Mouse (Mus musculus) ZHBTc4 (cell line): ENCODE measurements around the gene Kif1b.

Experiments used
- DNase-seq: peaks from one replicate; pipeline ENCODE4 v3.0.0-alpha.2; 2011; ENCODE audit warnings: low read depth, low spot score

Gene Kif1b

DNA sequence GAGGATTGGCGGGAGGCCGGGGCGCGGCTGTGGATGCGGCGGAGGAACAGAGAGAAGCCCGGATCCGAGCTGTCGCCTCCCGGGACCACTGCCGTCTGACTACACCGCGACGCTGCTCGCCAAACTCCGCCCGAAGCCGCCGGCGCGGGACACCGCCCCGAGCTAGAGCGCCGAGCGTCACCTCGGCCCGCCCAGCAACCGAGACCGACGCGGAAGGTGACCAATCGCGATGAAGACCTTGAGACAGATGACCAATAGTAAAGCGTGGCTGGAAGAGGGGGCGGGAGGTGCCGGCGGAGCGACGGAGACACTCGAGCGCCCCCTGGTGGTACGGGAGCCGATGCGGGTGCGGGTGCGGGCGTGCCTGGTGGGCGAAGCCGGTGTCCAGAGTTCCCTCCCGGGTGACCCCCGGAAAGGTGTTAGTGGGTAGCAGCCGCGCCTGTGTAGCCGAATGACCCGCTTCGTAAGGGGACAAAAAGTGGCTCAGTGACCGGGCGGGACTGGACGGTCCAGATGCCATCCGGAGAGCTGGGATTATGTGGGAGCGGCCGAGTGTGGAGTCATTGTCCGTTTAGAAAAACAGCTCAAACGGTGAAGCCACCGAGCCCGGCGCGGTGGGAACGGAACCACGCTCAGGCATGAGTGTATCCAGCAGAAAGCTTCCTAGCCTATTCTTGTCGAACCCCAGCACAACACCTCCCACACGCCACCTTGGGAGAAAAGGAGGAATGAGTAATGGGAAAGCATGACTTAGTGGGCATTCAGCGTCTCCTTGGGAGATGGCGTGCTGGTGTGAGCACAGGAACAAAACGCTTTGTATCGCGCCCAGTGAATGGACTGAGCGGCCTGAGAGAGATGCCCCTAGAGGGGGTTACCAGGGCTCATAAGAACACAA, at the start of gene Kif1b:
TSS of gene Kif1b (minus strand) at position 98 of the 895 bp plus-strand sequence.
- DNase-seq = peak; percentile 99

DNA sequence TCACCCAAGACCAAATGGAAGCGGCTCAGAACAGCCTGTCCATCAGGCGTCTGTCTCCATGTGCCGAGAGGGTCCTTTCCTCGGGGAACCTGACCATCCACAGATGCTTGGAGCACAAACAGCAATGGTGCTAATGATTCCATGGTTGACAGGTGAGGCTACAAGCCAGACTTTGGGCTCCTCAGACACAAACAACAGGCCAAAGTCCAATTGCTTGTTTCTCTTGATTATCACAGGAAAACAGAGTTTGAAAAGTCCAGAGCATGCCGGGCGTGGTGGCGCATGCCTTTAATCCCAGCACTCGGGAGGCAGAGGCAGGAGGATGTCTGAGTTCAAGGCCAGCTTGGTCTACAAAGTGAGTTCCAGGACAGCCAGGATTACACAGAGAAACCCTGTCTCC, 47.2 kb upstream of the Kif1b start:
- DNase-seq = no peak

- no peak for DNase-seq
Measured at GRCm38 (mm10) chr4:149351596-149352150, 44.2 kb upstream of the Kif1b start.

GRCm38 (mm10) chr4:149348963-149349362, 41.5 kb upstream of the Kif1b start:
- no peak for DNase-seq

DNA sequence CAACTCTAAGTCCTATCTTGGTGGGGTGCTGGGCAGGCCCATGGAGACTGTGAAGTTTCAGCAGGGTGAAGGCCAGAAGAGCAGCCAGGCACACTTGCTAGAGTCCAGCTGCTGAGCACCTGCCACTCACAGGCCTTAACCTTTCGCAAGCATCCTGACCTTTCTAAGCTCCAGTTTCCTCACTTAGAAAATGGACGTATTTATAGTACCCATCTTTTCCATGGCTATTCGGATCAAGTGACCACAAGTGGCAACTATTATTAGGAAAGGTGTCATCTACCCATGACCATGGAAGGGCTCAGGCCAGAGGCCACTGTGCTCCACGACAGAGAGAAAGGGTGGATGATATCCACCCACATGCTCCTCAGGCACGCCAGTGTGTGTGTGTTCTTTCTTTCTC, 38.4 kb upstream of the Kif1b start:
- DNase-seq = no peak

DNA sequence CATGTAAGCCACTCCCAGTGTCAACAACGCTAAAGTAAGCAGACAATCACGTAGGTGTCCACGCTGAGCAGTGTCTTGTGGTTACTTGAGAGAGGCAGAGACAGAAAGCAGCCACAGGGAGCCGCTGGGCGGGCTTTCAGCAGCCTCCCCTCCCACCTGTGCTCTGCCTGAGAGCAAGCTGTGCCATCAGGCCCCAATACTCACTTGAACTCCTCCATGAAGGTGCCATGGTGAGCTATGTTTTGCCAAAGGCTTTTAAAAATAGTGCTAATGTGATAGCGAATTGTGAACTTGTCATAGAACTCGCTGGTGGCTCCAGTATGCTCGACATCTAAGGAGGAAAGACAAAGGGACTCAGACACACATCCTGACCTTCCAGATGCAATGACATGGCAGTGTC, 36.8 kb upstream of the Kif1b start:
- DNase-seq = no peak

DNA sequence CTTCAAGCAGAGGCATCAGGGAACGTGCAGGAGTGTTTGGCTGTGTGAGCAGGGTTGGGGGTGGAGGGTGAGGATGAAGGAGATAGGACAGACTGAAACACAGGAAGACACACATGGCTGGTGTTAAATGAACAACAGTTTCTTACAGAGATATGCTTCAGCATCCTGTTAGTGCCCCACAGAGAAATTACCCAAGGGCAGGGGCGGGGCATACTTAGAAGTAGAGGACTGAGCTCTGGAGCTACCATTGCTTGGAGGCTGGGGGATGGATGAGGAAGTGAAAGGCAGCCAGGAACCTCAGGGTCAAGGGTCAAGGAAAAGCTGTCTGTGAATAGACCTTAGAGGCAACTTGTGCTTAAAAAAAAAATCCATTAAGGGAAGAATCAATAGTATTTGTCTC, 33.2 kb upstream of the Kif1b start:
- DNase-seq = peak; percentile 42

GRCm38 (mm10) chr4:149339426-149340214, 32.1 kb upstream of the Kif1b start:
- DNase-seq = no peak

- no peak for DNase-seq
Measured at GRCm38 (mm10) chr4:149338137-149338536, 30.6 kb upstream of the Kif1b start.

- DNase-seq = no peak
Measured at GRCm38 (mm10) chr4:149337353-149337752, 29.9 kb upstream of the Kif1b start.

- DNase-seq = no peak
Measured at GRCm38 (mm10) chr4:149336302-149336701, 28.8 kb upstream of the Kif1b start.

GRCm38 (mm10) chr4:149334881-149335280, 27.4 kb upstream of the Kif1b start:
- DNase-seq = no peak

DNA sequence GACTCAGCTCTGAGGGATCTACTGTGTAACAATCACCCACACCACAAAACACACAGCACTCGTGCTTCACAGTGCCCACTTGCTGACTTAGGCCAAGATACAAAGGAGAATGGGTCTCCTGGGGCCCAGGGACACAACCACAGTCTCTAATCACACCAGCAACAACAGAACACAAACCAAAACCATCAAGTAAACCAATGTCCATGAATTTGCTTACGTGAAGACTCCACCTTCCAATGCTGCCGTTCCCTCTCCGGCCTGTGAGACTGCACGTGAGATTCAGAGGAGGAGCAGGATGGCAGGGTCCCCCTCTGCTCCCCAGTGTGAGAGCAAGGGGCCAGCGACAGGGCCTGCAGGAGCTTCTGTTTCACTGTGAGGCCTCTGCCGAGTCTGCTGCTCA, 25.2 kb upstream of the Kif1b start:
- DNase-seq = peak; percentile 79

DNA sequence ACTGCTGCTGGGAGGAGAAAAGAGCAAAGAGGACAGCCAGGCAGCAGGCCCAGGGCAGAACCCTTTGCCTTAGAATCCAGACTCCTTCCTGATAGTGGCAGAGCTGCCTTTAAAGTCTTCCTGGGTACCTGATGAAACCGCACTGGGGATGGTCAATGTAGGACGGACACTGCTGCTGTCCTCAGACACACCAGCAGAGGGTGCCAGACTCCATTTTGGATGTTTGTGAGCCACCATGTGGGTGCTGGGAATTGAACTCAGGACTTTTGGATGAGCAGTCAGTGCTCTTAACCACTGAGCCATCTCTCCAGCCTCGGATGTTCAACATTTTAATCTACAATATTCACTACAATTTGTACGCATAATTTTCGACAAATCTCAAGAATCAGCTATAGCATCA, 23.0 kb upstream of the Kif1b start:
- DNase-seq = no peak

- no peak for DNase-seq
Measured at GRCm38 (mm10) chr4:149328735-149329134, 21.2 kb upstream of the Kif1b start.

- no peak for DNase-seq
Measured at GRCm38 (mm10) chr4:149327281-149327680, 19.8 kb upstream of the Kif1b start.

- DNase-seq = peak; percentile 63
Measured at GRCm38 (mm10) chr4:149325411-149326162, 18.1 kb upstream of the Kif1b start.

GRCm38 (mm10) chr4:149323730-149324129, 16.2 kb upstream of the Kif1b start:
- DNase-seq = no peak

DNA sequence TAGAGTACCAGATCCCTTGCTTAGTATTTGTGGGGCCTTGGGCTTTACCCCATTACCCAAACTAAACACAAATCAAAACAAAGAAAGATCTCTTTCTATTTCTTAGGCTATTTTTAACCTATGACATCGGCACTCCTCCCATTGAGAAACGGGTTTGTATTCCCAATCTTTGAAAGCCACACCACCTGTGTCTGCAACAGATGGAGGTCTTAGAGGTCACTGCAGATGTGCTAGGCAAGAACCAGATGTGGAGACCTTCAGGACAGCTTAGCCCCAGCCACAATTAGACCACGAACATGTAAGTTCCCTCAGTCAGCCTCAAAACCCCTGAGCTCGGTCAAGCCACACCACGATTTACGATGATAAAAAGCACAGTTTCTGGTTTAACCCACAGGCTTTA, 15.2 kb upstream of the Kif1b start:
- no peak for DNase-seq

- DNase-seq = no peak
Measured at GRCm38 (mm10) chr4:149322286-149322685, 14.8 kb upstream of the Kif1b start.

DNA sequence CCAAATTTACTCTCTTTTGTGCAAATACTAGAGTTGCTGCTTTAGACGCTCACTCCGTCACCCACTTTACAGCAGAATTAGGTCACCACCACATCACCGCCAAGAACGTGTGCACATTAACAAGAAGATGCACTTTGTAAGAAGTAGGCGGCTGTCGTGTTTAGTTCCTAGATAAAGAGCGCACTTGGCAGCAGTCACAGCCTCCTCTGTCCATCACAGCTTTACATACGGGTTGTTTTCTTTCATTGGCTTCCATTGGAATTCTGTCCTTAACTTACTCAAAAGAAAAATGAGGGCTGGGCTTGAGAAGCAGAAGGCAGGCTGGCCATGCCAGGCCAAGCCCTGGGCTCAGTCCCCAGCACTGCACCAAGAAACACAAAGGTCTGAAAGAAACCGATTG, 11.6 kb upstream of the Kif1b start:
- no peak for DNase-seq

- DNase-seq = no peak
Measured at GRCm38 (mm10) chr4:149317387-149317786, 9.9 kb upstream of the Kif1b start.
